Mouse (Mus musculus) cerebellum, postnatal 4 days (tissue): ENCODE results near the gene Gm7168.
"Not testable (repeated sequence)": the region's sequence is repeated elsewhere in the genome, so short reads cannot be mapped to it uniquely, and the experiment has no call there.

Experiments used
- DNase-seq, 2 experiments: peaks; one replicate each; pipeline ENCODE4 v3.0.0; 2022; ENCODE audit warnings: low spot score in 2 of 2, mixed read lengths in 1 of 2

Gene Gm7168

DNA sequence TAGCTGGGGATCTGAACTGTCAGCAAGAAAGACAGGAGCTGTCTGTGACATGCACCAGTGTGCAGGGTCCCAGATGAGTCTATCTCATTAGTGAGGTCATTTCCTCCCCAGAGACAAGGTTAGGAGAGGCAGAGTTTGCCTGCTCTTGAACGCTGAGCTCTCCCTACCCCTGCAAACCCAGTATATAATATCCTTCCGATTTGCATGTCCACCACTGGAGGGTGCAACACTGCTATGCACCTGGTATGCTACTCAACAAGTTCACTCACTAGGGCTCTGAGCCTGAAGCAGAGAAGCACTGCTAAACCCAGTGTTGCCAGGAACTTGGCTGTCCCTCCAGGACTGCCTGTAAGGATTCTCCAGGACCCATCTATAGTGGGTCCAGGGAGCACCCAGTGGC is 45.3 kb downstream of the Gm7168 start:
- not testable (repeated sequence) for DNase-seq
